Mouse (Mus musculus): ENCODE data around the gene Ddx23.

DNA sequence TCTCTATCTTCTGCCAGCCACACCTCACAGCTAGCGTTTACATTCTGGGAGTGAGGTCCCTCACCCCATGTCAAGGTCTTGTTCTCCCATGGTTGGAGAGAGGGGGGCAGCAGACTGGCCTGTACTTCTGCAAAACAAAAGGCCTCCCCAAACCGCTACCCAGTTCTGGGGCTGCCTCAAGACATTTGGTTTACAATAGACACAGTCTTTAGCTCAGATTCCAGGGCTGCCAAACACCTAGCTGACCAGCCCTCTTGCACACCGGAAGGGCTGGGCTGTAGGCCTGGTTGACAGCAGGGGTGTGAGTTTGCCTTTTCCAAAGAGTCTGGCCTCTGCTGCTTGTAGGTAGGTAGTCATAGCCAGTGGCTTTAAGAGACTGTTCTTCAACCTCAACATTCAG is 25.5 kb downstream of the Ddx23 start:
- TF ChIP-seq CTCF (IDR thresholded peaks at IDR 0.05; ENCODE audit: borderline replicate concordance, extremely low read depth, insufficient read depth, insufficient read length) = no peak
- no peak for TF ChIP-seq POLR2A (IDR thresholded peaks at IDR 0.05; ENCODE audit: borderline replicate concordance, extremely low read depth, insufficient read depth, insufficient read length, poor library complexity, severe bottlenecking)
